Mouse (Mus musculus): ENCODE data around the gene Slc38a1. TPM values are rescaled to one million over a fixed set of nuclear protein-coding genes. Genes with fewer than 3 reads are reported as not detected.

The Slc38a1 gene
- polyA plus RNA-seq, 1 experiment from 2014 or later = 127 TPM

- Histone ChIP-seq H3K4me1 (ENCODE audit: control insufficient read depth, insufficient read depth, low read depth, low read length) (no peaks in the 10 kb centered on the region), H3K27ac (ENCODE audit: low read depth, low read length) (no peak overlapping the region), H3K9me3 (ENCODE audit: control insufficient read depth, low read length) (no peaks in the 10 kb centered on the region), H3K4me2 (ENCODE audit: low read length) (peak overlapping the region; percentile 56), H3K4me3 (ENCODE audit: low read length) (peak overlapping the region; percentile 43), H3K9ac (ENCODE audit: low read depth, low read length) (peak overlapping the region; percentile 61), H3K36me3 (ENCODE audit: control insufficient read depth, insufficient read depth, low read length) (no peaks in the 10 kb centered on the region), H3K27me3 (replicated peaks; ENCODE audit: control insufficient read depth, insufficient read depth, low read length) (no peaks in the 10 kb centered on the region)
- 2% methylated on average over 24 of the region's 24 CpGs for WGBS
- no peak for ATAC-seq
Observed at GRCm38 (mm10) chr15:96543181-96543828, 99.4 kb downstream of the Slc38a1 start.

DNA sequence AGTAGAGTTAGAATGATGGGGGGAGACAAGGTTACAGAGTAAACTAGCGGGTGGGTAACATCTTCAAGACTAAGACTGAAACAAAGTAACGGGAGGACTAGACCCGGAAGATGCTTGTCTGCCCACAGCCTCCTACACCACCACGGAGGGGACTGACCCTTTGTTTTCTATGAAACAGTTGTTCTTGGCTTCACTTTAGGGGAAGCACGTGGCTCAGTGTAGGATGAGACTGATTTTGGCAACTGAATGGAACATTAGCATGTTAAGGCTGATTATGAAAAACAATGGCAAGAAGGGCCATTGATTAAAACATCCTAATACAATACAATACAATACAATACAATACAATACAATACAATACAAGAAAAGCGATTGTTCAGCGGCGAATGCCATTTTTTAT lies 100.6 kb downstream of the Slc38a1 start:
- 57% methylated on average over 8 of the region's 8 CpGs for WGBS
- no peaks in the 10 kb centered on the region for H3K36me3 ChIP-seq (ENCODE audit: control insufficient read depth, insufficient read depth, low read length)
- ATAC-seq = no peak
- no peak overlapping the region for H3K27ac ChIP-seq (ENCODE audit: low read depth, low read length)
- H3K9ac ChIP-seq (ENCODE audit: low read depth, low read length) = no peak overlapping the region
- no peak overlapping the region for H3K4me3 ChIP-seq (ENCODE audit: low read length)
- no peaks in the 10 kb centered on the region for H3K4me1 ChIP-seq (ENCODE audit: control insufficient read depth, insufficient read depth, low read depth, low read length)
- no peaks in the 10 kb centered on the region for H3K27me3 ChIP-seq (replicated peaks; ENCODE audit: control insufficient read depth, insufficient read depth, low read length)
- H3K4me2 ChIP-seq (ENCODE audit: low read length) = no peak overlapping the region
- no peaks in the 10 kb centered on the region for H3K9me3 ChIP-seq (ENCODE audit: control insufficient read depth, low read length)

GRCm38 (mm10) chr15:96537272-96537671 lies 105.4 kb downstream of the Slc38a1 start:
- Histone ChIP-seq H3K27me3 (replicated peaks; ENCODE audit: control insufficient read depth, insufficient read depth, low read length) (no peaks in the 10 kb centered on the region), H3K4me3 (ENCODE audit: low read length) (no peak overlapping the region), H3K9me3 (ENCODE audit: control insufficient read depth, low read length) (no peaks in the 10 kb centered on the region), H3K9ac (ENCODE audit: low read depth, low read length) (no peak overlapping the region), H3K27ac (ENCODE audit: low read depth, low read length) (no peak overlapping the region), H3K4me2 (ENCODE audit: low read length) (no peak overlapping the region), H3K4me1 (ENCODE audit: control insufficient read depth, insufficient read depth, low read depth, low read length) (no peaks in the 10 kb centered on the region), H3K36me3 (ENCODE audit: control insufficient read depth, insufficient read depth, low read length) (no peaks in the 10 kb centered on the region)
- no peak for ATAC-seq
- 95% methylated on average over 11 of the region's 11 CpGs for WGBS

DNA sequence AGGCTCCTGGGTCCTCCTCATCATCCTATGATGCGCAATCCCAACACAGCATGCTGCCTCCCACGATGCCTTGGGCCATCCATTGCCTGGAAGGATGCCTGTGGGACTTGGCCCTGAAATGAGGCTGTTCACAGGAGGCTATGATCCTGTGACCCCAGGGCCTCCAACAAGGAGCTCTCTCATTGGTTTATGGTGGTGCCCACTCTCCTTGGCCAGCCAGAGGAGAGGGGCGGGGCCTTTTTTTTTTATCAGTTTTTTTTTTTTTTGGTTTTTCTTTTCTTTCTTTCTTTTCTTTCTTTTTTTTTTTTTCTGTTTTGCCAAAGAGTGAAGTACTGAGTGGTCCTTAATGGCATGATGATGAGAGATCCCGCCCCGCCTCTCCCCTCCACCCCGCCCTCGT lies 106.3 kb downstream of the Slc38a1 start:
- ATAC-seq = no peak
- 92% methylated on average over 7 of the region's 7 CpGs for WGBS

GRCm38 (mm10) chr15:96527686-96528085 lies 115.0 kb downstream of the Slc38a1 start:
- no peaks in the 10 kb centered on the region for H3K27me3 ChIP-seq (replicated peaks; ENCODE audit: control insufficient read depth, insufficient read depth, low read length)
- ATAC-seq = no peak
- no peak overlapping the region for H3K27ac ChIP-seq (ENCODE audit: low read depth, low read length)
- H3K36me3 ChIP-seq (ENCODE audit: control insufficient read depth, insufficient read depth, low read length) = no peaks in the 10 kb centered on the region
- WGBS = 32% methylated on average over 6 of the region's 6 CpGs
- H3K4me3 ChIP-seq (ENCODE audit: low read length) = no peak overlapping the region
- H3K4me2 ChIP-seq (ENCODE audit: low read length) = no peak overlapping the region
- H3K4me1 ChIP-seq (ENCODE audit: control insufficient read depth, insufficient read depth, low read depth, low read length) = peaks cover 2% of the 10 kb centered on the region
- H3K9me3 ChIP-seq (ENCODE audit: control insufficient read depth, low read length) = no peaks in the 10 kb centered on the region
- no peak overlapping the region for H3K9ac ChIP-seq (ENCODE audit: low read depth, low read length)

More for the DNA sequence above, 106.3 kb downstream of the Slc38a1 start:
- Histone ChIP-seq H3K27ac (ENCODE audit: low read depth, low read length) (no peak overlapping the region), H3K9me3 (ENCODE audit: control insufficient read depth, low read length) (no peaks in the 10 kb centered on the region), H3K27me3 (replicated peaks; ENCODE audit: control insufficient read depth, insufficient read depth, low read length) (no peaks in the 10 kb centered on the region), H3K4me3 (ENCODE audit: low read length) (no peak overlapping the region), H3K4me2 (ENCODE audit: low read length) (no peak overlapping the region), H3K36me3 (ENCODE audit: control insufficient read depth, insufficient read depth, low read length) (no peaks in the 10 kb centered on the region), H3K9ac (ENCODE audit: low read depth, low read length) (no peak overlapping the region), H3K4me1 (ENCODE audit: control insufficient read depth, insufficient read depth, low read depth, low read length) (no peaks in the 10 kb centered on the region)

GRCm38 (mm10) chr15:96524239-96524738 lies 118.4 kb downstream of the Slc38a1 start:
- no peak overlapping the region for H3K4me2 ChIP-seq (ENCODE audit: low read length)
- H3K4me1 ChIP-seq (ENCODE audit: control insufficient read depth, insufficient read depth, low read depth, low read length) = peaks cover 2% of the 10 kb centered on the region
- no peaks in the 10 kb centered on the region for H3K36me3 ChIP-seq (ENCODE audit: control insufficient read depth, insufficient read depth, low read length)
- H3K9me3 ChIP-seq (ENCODE audit: control insufficient read depth, low read length) = no peaks in the 10 kb centered on the region
- H3K27ac ChIP-seq (ENCODE audit: low read depth, low read length) = 0 out of 2 replicates have a peak overlapping the region, but pooled peaks have one; percentile 51
- H3K27me3 ChIP-seq (replicated peaks; ENCODE audit: control insufficient read depth, insufficient read depth, low read length) = no peaks in the 10 kb centered on the region
- no peak overlapping the region for H3K4me3 ChIP-seq (ENCODE audit: low read length)
- no peak for ATAC-seq
- 22% methylated on average over 9 of the region's 9 CpGs for WGBS
- H3K9ac ChIP-seq (ENCODE audit: low read depth, low read length) = no peak overlapping the region

Other genes with a start within 250 kb of the Slc38a1 start
- 39.4 and 41.5 TPM in 2 replicates for gene Scaf11, start 182.1 kb downstream of the Slc38a1 start, polyA plus RNA-seq (2015; fragmentation: Nextera tagmentation; extraction: Ambion mirVana)
- 87.4 and 111 TPM in 2 replicates for gene Slc38a2, start 56.8 kb upstream of the Slc38a1 start, polyA plus RNA-seq (2015; fragmentation: Nextera tagmentation; extraction: Ambion mirVana)

Data from hindbrain, embryonic 16.5 days (tissue).